Mouse (Mus musculus) bone marrow macrophage, adult 2 months (primary cell): ENCODE results near the gene Pgp.

Experiments used
- CTCF ChIP-seq: IDR thresholded peaks from 2 replicates; pipeline ENCODE4 v1.5.1; 2012; ENCODE audit warnings: low read depth, mild to moderate bottlenecking, low read length, moderate library complexity
- POLR2A ChIP-seq: IDR thresholded peaks from 2 replicates; pipeline ENCODE4 v1.6.1; 2012; ENCODE audit warnings: mild to moderate bottlenecking, low read depth, low read length, borderline replicate concordance

DNA sequence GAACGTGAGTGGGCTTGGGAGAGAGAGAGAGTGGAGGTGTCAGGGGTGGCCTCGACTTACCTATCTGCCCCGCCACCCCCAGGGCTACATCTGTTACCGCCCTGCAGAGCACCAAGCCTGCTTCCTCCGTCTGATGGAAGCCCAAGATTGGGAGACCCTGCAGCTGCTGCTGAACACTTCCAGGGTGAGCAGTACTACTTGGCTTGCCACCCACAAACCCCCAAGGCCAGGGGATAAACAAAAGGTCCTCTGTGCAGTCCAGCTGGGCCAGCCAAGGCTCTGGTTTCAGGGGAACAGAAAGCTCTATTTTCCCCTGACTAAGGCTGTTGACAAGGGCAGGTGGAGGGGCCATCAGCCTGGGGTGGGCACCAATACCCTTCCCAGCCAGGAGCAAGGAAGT is 4.4 kb downstream of the Pgp start:
- TF ChIP-seq CTCF = no peak
- no peak for TF ChIP-seq POLR2A
